Mouse (Mus musculus) kidney, embryonic 14.5 days (tissue): ENCODE data around the gene Adamts3. TPM values are rescaled to one million over a fixed set of nuclear protein-coding genes. Genes with fewer than 3 reads are reported as not detected.

Experiments used
- ATAC-seq: fragments of 200-750 bp; cut with Nextera tagmentation; 2 replicates; pipeline ENCODE4 v1.8.0; 2017; ENCODE audit warnings: moderate number of reproducible peaks, mild to moderate bottlenecking, moderate TSS enrichment, moderate library complexity; ENCODE audit not compliant: low FRiP score, low TSS enrichment
- H3K27ac ChIP-seq: fragments of 300-500 bp; sonication (generic); 2 replicates; pipeline ENCODE4 v1.5.1; 2014; ENCODE audit warnings: low read depth, mild to moderate bottlenecking, low read length, moderate library complexity, mixed read lengths
- H3K27me3 ChIP-seq: fragments of 300-500 bp; sonication (generic); 2 replicates; pipeline ENCODE4 v1.6.1; 2014; ENCODE audit warnings: mild to moderate bottlenecking, low read length; ENCODE audit not compliant: control insufficient read depth, insufficient read depth
- H3K36me3 ChIP-seq: fragments of 300-500 bp; sonication (generic); 2 replicates; pipeline ENCODE4 v1.6.1; 2014; ENCODE audit warnings: low read length, mixed read lengths; ENCODE audit not compliant: control insufficient read depth, insufficient read depth
- H3K4me1 ChIP-seq: fragments of 300-500 bp; sonication (generic); 2 replicates; pipeline ENCODE4 v1.6.1; 2014; ENCODE audit warnings: low read length, mixed read lengths; ENCODE audit not compliant: control insufficient read depth, insufficient read depth
- H3K4me2 ChIP-seq: fragments of 300-500 bp; sonication (generic); replicated peaks from 2 replicates; pipeline ENCODE4 v1.6.1; 2014; ENCODE audit warnings: low read depth, mild to moderate bottlenecking, low read length
- H3K4me3 ChIP-seq: fragments of 300-500 bp; sonication (generic); 2 replicates; pipeline ENCODE4 v1.5.1; 2014; ENCODE audit warnings: mild to moderate bottlenecking, low read length
- H3K9ac ChIP-seq: fragments of 300-500 bp; sonication (generic); 2 replicates; pipeline ENCODE4 v1.6.1; 2014; ENCODE audit warnings: low read depth, mild to moderate bottlenecking, low read length, moderate library complexity
- H3K9me3 ChIP-seq: fragments of 300-500 bp; sonication (generic); 2 replicates; pipeline ENCODE4 v1.6.1; 2016; ENCODE audit warnings: low read length; ENCODE audit not compliant: control insufficient read depth
- WGBS: fragments of 180-500 bp; shearing (Covaris S2); extraction: QIAGEN DNeasy Blood & Tissue Kit; methylation state at CpG from one replicate; pipeline ENCODE4 v1.1.7; 2014; 5-methylcytosine and 5-hydroxymethylcytosine counted together
- polyA plus RNA-seq: library from polyadenylated mRNA; unstranded; fragments of >200 nt; fragmentation: Nextera tagmentation; extraction: Ambion mirVana; gene quantifications from 2 replicates; pipeline ENCODE4 v1.2.1, GENCODE M21; 2014

Adamts3 gene
- polyA plus RNA-seq, 1 experiment from 2014 or later = 3.4 TPM

DNA sequence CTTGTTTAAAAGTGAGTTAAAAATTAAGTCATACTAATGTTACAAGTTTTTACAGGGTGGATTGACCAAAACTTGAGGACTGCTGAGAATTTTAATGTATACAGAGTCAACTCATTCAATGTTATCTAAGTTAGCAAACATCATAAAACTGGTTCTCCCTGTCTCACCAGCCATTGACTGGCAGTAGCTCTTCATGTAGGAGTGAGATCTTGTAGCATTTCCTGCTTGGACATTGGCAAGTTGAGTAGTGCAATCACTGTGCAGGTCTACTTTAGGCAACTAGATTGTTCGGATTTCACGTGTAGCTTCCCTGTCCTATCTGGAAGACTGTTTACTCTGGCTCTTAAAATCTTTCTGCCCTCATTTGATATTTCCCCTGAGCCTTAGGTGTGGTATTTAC is 229.3 kb downstream of the Adamts3 start:
- H3K4me1 ChIP-seq = no peaks in the 10 kb centered on the region
- no peak overlapping the region for H3K4me3 ChIP-seq
- H3K36me3 ChIP-seq = no peaks in the 10 kb centered on the region
- no peak for ATAC-seq
- H3K27me3 ChIP-seq = no peaks in the 10 kb centered on the region
- no peak overlapping the region for H3K9ac ChIP-seq
- no peak overlapping the region for H3K4me2 ChIP-seq
- 90% methylated on average over 2 of the region's 2 CpGs for WGBS
- H3K27ac ChIP-seq = no peak overlapping the region
- H3K9me3 ChIP-seq = no peaks in the 10 kb centered on the region

DNA sequence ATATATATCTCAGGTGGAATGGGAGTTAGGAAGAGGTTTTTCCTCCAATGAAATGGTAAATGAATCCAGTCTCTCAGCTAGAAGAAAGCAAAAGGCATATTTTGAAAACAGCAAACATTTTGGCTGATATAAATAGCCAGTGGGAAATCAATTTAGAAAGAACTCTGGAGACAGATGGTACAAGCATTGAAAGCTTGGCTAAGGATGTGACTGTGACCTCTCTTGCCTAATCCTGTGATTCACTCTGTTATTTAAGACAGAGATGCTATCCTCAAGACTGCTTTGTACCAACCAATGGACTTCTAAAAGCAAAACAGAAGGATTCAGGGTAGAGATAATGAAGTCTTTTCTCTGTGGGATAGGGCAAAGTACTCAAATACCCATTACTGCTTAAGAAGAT is 236.2 kb downstream of the Adamts3 start:
- no peak for ATAC-seq
- Histone ChIP-seq H3K36me3 (no peaks in the 10 kb centered on the region), H3K9me3 (no peaks in the 10 kb centered on the region), H3K27ac (no peak overlapping the region), H3K27me3 (no peaks in the 10 kb centered on the region), H3K4me2 (no peak overlapping the region), H3K9ac (no peak overlapping the region), H3K4me3 (no peak overlapping the region), H3K4me1 (no peaks in the 10 kb centered on the region)

DNA sequence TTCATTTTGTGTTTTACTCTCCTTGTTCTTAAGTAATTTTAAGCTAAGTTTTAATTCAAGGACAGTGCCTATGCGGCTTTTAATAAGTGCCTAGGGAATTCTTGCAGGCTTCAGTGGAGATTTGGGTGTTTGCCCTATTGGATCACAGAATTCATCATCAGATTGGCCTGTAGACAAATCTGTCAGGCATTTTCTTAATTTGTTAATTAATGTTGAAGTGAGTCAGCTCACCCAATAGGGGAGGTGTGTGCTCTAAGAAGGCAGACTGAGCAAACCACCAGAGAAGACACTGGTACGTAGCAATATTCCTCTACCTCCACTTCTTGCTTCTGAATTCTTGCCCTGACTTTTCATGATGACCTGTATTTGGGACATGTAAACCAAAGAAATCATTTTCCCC is 247.7 kb downstream of the Adamts3 start:
- H3K4me1 ChIP-seq = no peaks in the 10 kb centered on the region
- H3K4me3 ChIP-seq = no peak overlapping the region
- no peak overlapping the region for H3K9ac ChIP-seq
- H3K27me3 ChIP-seq = no peaks in the 10 kb centered on the region
- no peak for ATAC-seq
- H3K36me3 ChIP-seq = no peaks in the 10 kb centered on the region
- H3K4me2 ChIP-seq = no peak overlapping the region
- H3K27ac ChIP-seq = no peak overlapping the region
- 82% methylated on average over 2 of the region's 2 CpGs for WGBS
- no peaks in the 10 kb centered on the region for H3K9me3 ChIP-seq

DNA sequence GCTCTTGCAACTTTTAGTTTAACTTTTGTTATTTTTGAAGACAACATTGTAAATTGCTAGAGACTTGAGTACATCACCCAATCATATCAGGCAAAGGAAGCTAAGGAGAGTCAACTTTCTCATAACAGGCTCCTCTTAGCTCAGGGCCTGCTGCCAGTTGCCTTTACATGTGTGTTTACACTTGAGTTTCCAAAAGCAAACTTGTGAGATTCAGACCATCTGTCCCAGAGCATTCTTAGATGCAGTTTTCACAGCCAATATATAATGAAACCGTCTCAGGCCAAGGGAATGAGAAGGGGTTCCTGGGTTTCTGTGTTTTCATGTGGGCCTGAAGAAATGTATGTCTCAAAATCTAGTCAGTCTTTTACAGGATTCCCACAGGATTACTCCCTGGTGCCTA is 251.5 kb downstream of the Adamts3 start:
- WGBS = 63% methylated on average over 1 of the region's 1 CpGs
- no peaks in the 10 kb centered on the region for H3K9me3 ChIP-seq
- no peak overlapping the region for H3K27ac ChIP-seq
- H3K4me2 ChIP-seq = no peak overlapping the region
- no peak for ATAC-seq
- H3K27me3 ChIP-seq = no peaks in the 10 kb centered on the region
- no peak overlapping the region for H3K4me3 ChIP-seq
- no peaks in the 10 kb centered on the region for H3K36me3 ChIP-seq
- no peaks in the 10 kb centered on the region for H3K4me1 ChIP-seq
- H3K9ac ChIP-seq = no peak overlapping the region
